Mouse (Mus musculus) embryo, embryonic 10 days (tissue): Measurements from ENCODE around the gene Scp2d1.
A peak's percentile ranks its signal among the peaks of the same experiment; 100 is the strongest.
"Not testable (repeated sequence)": the region's sequence is repeated elsewhere in the genome, so short reads cannot be mapped to it uniquely, and the experiment has no call there.

Source experiments
- DNase-seq: peaks from one replicate; pipeline ENCODE4 v3.0.0-alpha.2; 2015; ENCODE audit warnings: low spot score

The Scp2d1 gene

GRCm38 (mm10) chr2:144823356-144823755 is at the start of gene Scp2d1:
Gene Scp2d1 (plus strand): TSS chr2:144823656.
- not testable (repeated sequence) for DNase-seq

- no peak for DNase-seq
Observed at GRCm38 (mm10) chr2:144774636-144775160, 48.8 kb upstream of the Scp2d1 start.

- no peak for DNase-seq
Observed at GRCm38 (mm10) chr2:144775626-144776025, 47.8 kb upstream of the Scp2d1 start.

GRCm38 (mm10) chr2:144779263-144779662 is 44.2 kb upstream of the Scp2d1 start:
- no peak for DNase-seq

- peak; percentile 8 for DNase-seq
Observed at GRCm38 (mm10) chr2:144780731-144781130, 42.7 kb upstream of the Scp2d1 start.

- DNase-seq, result no peak
Observed at GRCm38 (mm10) chr2:144781871-144782270, 41.6 kb upstream of the Scp2d1 start.

- no peak for DNase-seq
Observed at GRCm38 (mm10) chr2:144782481-144782880, 41.0 kb upstream of the Scp2d1 start.

GRCm38 (mm10) chr2:144783190-144783589 is 40.3 kb upstream of the Scp2d1 start:
- no peak for DNase-seq

- DNase-seq, result no peak
Observed at GRCm38 (mm10) chr2:144783831-144784230, 39.6 kb upstream of the Scp2d1 start.

GRCm38 (mm10) chr2:144791671-144792294 is 31.7 kb upstream of the Scp2d1 start:
- DNase-seq, result no peak

GRCm38 (mm10) chr2:144797515-144797914 is 25.9 kb upstream of the Scp2d1 start:
- no peak for DNase-seq

GRCm38 (mm10) chr2:144807766-144808754 is 15.4 kb upstream of the Scp2d1 start:
- no peak for DNase-seq

GRCm38 (mm10) chr2:144828457-144828985 is 5.1 kb downstream of the Scp2d1 start:
- DNase-seq, result no peak

GRCm38 (mm10) chr2:144836667-144837311 is 13.3 kb downstream of the Scp2d1 start:
- no peak for DNase-seq

- DNase-seq, result no peak
Observed at GRCm38 (mm10) chr2:144837312-144837679, 13.8 kb downstream of the Scp2d1 start.

- no peak for DNase-seq
Observed at GRCm38 (mm10) chr2:144868827-144869226, 45.4 kb downstream of the Scp2d1 start.
